Mouse (Mus musculus) Muller cell, postnatal 12 days (primary cell): ENCODE data around the gene Plch2.

ENCODE experiments used
- DNase-seq: peaks from one replicate; pipeline ENCODE4 v3.0.0-alpha.2; 2015; ENCODE audit errors: inconsistent ontology term

Gene Plch2

DNA sequence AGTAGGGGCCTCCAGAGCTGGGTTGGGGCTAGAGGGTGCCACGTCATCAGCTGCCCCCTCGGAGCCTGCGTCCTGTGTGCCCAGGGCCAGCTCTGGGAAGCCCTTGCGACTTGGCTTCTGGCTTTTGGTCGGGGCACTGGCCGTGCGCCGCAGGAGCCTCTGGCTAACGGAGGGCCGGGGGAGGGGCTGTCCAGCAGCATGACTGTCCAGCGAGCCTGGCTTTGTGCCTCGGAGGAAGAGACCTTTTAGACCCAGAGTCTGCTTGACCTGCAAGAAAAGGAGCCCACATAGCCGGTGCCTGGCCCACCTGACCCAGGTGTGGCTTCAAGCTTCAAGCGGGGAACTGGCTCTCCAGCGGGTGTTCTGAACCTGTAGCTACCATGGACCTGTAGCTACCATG is 69.8 kb downstream of the Plch2 start:
- DNase-seq = no peak

- peak; percentile 68 for DNase-seq
These were observed 70.5 kb downstream of the Plch2 start for GRCm38 (mm10) chr4:154986096-154986495.

DNA sequence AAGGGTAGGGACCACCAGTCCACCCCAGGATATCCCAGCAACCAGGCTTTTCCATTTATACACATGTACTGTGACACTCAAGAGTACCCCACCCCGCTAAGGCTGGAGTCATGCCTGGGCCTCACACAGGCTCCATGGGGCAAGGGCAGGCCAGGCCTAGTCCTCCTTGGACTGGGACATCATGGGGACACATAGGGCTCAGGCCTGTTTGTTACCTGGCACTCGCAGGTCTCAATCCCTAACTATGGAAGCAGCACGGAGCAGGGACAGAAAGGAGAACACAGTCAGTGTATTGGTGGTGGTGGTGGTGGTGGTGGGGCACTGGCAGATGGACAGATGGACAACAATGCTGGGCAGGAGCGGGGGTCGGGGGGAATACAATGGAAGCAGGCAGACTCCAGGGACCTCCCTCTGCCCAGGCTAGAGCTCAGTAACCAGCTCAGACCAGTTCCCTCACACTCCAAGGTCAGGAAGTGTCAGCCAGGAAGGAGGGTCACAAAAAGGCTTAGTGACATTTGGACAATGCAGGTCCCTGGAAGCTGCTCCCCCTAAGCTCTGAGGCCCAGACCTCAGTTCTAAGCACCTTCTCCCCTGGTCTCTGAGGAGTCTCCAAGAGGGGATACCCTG is 71.3 kb downstream of the Plch2 start:
- no peak for DNase-seq

DNA sequence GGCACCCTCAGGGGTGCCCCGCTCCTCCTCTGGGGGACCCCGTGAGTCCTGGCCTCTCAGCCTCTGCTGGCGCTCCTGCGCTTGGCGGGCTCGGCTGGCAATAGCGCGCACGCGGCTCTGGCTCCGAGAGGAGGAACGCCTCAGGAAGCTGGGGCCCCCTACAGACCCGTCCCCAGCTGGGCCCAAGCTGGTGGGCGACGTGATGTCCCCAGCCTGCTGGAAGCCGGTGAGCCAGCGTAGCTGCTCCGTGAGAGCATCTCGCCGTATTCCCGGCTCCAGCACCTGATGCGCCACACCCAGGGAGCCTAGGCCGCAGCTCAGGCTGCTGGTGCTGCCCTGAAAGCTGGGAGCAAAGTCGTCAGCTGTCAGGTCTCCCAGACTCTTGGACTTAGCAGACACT is 72.8 kb downstream of the Plch2 start:
- DNase-seq = no peak

DNA sequence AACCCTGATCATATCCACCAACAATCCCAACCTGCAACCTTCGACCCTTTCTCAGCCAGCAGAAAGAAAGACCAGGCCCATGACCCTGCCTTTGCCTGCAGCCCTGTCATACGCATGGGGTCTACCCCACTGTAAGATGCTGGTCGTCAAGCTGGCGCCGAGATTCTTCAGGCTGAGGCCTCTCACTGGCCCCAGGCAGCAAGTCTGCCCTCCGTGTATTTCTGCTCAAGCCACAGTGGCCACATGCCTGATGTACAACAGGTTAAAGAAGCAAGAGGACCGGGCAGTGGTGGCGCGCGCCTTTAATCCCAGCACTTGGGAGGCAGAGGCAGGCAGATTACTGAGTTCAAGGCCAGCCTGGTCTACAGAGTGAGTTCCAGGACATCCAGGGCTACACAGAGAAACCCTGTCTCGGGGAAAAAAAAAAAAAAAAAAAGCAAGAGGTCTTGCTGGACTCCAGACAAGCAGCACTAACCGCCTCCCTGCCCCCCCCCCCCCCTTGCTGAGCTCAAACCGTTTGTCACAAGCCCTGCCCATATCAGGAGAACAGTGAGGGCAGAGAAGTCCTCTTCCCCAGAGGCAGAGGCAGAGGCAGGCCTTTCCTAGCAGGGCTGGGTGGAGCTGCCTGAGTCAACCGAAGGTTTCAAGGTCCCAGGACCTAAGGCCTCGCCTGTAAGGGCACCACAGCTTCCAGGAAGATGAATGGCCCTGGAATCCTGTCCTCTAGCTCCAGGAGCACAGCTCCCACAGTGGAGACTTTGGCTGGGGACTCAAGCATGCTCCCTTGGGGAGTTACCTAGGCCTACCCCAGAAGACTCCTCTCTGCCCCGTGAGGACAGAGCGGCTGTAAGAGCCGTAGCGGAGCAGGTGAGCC is 74.1 kb downstream of the Plch2 start:
- no peak for DNase-seq

GRCm38 (mm10) chr4:154981530-154981929 is 75.1 kb downstream of the Plch2 start:
- peak; percentile 73 for DNase-seq

- DNase-seq = no peak
These were observed 75.5 kb downstream of the Plch2 start for GRCm38 (mm10) chr4:154981076-154981475.

- no peak for DNase-seq
These were observed 76.5 kb downstream of the Plch2 start for GRCm38 (mm10) chr4:154980110-154980509.

GRCm38 (mm10) chr4:154974163-154974611 is 82.4 kb downstream of the Plch2 start:
- DNase-seq = no peak

- no peak for DNase-seq
These were observed 84.0 kb downstream of the Plch2 start for GRCm38 (mm10) chr4:154972546-154972945.

- no peak for DNase-seq
These were observed 89.4 kb downstream of the Plch2 start for GRCm38 (mm10) chr4:154967173-154967572.

DNA sequence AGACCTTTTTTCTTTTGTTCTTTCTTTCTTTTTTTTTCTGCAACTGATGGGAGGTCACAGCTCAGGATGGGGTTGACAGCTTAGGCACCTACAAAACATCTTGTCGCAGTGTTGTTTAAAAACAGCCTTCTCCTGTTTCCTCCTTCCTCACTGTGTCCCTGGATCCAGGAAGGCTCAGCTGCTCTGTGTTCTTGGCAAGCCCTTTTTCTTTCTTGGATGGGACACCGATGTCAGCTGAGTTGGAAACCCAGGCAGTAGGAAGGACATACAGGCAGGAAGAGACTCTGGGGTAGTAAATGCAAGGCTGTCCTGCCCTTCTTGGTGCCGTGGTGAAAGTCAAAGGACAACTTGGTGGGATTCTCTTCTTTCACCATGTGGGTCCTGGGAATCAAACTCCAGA is 90.7 kb downstream of the Plch2 start:
- no peak for DNase-seq

DNA sequence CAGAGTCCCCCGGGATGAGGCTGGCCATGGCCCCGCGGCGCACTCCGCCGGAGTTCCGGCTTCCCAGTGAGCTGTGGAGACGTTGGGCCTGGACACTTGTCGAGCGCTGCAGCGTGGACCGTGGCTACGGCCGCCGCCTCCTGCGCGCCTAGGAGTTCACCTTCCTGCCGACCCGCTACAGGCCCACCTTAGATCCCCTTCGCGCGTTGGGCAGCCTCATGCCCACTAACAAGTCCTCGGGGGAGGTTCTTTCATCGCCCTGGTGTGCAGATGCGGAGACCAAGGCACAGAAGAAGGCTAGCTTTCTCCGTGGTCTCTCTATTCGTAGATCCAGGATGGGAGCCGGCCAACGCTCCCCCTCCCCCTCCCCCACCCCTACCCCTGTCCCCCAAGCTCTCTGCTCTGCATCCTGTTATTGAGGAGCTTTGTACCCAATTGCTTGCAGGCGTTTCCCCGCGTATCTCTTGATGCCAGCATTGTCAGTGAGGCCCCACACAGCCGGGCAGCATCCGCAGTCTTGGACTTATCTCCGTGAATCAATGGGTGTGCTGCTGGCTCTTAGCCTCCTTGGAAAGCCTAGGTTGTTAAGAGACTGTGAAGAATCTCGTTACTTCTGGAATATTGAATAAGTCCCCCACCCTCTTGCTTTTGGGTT is 91.9 kb downstream of the Plch2 start:
- DNase-seq = no peak

DNA sequence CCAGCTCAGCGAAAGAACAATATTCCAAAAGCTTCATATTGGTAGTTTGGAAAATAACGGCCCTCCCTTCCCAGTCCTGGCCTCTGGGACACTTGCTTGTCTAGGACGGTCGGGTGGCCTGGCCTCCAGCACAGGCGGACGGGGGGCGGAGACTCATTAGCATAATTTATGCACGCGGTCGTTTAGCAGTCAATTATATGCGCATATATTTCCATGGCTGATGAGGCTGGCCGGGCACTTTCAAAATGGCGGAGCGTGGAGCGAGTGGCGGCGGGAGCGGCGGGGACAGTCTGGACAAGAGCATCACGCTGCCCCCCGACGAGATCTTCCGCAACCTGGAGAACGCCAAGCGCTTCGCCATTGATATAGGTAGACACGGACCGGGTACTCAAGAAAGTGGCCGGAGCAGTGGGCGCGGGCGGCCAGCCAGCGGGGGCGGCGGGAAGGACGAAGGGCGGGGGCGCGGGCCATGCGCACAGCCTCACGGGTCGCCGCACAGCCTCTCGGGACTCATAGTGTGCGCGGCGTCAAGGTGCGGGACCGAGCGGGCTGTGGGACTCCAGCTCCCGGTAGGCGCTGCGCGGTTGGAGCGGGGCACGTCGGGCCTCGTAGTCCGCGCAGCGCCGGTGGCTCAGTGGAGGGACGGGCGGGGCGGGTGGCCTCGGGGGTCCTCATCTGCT is 92.5 kb downstream of the Plch2 start, which contains the start of gene Pank4:
Gene Pank4 (plus strand): TSS at position 223 of the 680 bp plus-strand sequence.
- DNase-seq = peak; percentile 92

- DNase-seq = no peak
These were observed 93.3 kb downstream of the Plch2 start for GRCm38 (mm10) chr4:154963190-154963836.

DNA sequence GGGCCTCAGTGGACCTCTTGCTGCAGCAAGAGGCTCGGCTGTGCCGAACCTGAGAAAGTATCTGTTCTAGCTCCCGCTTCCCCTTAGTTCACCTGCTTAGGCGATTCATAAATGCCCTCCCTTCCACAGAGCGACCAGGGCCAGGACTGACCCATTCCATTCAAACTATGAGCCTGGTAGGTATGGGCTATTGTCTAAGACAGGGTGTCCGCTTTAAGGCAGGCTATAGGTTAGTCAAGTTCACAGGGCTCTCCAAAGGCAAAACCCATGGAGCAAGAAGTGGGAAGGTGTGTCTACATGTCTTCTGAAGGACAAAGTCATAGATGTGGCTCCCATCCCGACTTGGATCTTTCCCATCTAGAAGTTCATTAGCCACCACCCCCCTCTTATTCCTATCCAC is 93.9 kb downstream of the Plch2 start:
- no peak for DNase-seq

DNA sequence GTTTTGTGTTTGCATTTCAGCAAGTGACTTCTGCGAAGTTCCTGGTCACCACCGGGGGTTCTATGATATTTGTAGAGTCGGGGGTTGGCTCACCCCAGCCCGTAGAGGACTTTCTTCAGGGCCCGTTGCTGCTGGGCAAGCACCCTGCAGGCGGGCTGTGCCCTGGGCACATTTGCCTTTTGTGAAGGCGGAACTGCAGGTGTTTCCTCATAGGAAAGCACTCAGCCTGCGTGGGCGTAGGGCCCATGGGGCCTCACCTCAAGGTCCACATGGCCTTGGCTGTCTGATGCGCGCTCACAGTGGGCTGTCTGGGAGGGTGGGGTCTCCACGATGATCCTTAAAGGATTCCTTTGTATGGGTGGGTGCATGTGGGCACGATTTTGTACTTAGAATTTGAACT is 94.7 kb downstream of the Plch2 start:
- no peak for DNase-seq

- DNase-seq = peak; percentile 63
These were observed 95.3 kb downstream of the Plch2 start for GRCm38 (mm10) chr4:154961226-154961738.

GRCm38 (mm10) chr4:154960690-154961225 is 95.8 kb downstream of the Plch2 start, which contains the start of gene Hes5:
Gene Hes5, plus strand, starts transcription at chr4:154960923.
- DNase-seq = peak; percentile 80

- no peak for DNase-seq
These were observed 96.4 kb downstream of the Plch2 start for GRCm38 (mm10) chr4:154960021-154960689.
